Mouse (Mus musculus): ENCODE measurements around the gene Adam33. TPM values are rescaled to one million over a fixed set of nuclear protein-coding genes. Genes with fewer than 3 reads are reported as not detected.

Gene Adam33
- total and polyA plus RNA-seq, 2 experiments from 2014 or later: 0.85 to 3.1 TPM

DNA sequence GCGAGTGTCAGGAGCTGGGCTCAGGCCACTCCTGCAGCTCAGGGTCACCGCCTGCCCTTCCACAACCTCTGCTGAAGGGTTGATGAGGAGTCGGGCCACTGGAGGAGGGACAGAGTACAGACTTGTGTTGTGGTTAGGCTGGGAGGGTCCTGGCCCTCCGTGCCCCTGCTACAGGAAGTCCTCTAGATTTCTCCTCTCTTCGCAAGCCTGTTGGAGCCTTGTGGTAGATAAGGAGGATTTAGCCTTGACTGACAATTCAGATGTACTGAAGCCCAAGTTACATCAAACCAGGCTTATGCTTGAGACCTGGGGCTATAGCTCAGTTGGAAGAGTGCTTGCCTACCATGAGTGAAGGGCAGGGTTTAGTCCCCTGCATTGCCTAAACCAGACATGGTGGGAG lies 16.9 kb upstream of the Adam33 start:
- Histone ChIP-seq H3K9me3 (ENCODE audit: low read length) (no peaks in the 10 kb centered on the region), H3K27ac (ENCODE audit: low read depth, low read length) (no peak overlapping the region), H3K4me3 (ENCODE audit: low read depth, low read length) (no peak overlapping the region), H3K4me2 (ENCODE audit: low read depth) (no peak overlapping the region), H3K27me3 (ENCODE audit: insufficient read depth, low read length) (no peaks in the 10 kb centered on the region), H3K4me1 (ENCODE audit: insufficient read depth) (no peaks in the 10 kb centered on the region), H3K9ac (no peak overlapping the region), H3K36me3 (ENCODE audit: insufficient read depth) (no peaks in the 10 kb centered on the region)
- DNase-seq (no peak), ATAC-seq (no peak)
- 87% methylated on average over 5 of the region's 5 CpGs for WGBS
- TF ChIP-seq CTCF (IDR thresholded peaks at IDR 0.05; ENCODE audit: low read depth): no peak

DNA sequence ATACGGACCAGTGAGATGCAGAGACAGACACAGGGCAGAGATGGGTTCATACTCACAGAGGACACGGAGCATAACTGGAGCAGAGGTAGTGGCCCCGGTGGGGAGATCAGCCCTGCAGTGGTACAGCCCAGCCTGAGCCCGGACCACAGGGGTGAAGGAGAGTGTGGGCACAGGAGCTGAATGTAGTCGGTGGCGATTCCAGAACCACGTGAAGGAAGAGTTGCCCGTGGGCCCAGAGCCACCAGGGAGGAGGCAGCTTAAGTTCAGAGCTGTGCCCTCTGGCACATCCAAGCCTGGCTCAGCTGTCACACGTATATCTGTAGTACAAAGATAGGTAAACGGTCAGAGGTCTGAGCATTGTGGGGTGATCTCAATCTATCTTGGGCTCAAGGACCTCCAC lies 8.9 kb upstream of the Adam33 start:
- Histone ChIP-seq H3K36me3 (ENCODE audit: insufficient read depth) (no peaks in the 10 kb centered on the region), H3K27ac (ENCODE audit: low read depth, low read length) (no peak overlapping the region), H3K27me3 (ENCODE audit: insufficient read depth, low read length) (no peaks in the 10 kb centered on the region; the same call in 1 of the 2 replicates), H3K9me3 (ENCODE audit: low read length) (no peaks in the 10 kb centered on the region), H3K4me3 (ENCODE audit: low read depth, low read length) (no peak overlapping the region), H3K4me2 (ENCODE audit: low read depth) (no peak overlapping the region), H3K4me1 (ENCODE audit: insufficient read depth) (no peaks in the 10 kb centered on the region), H3K9ac (no peak overlapping the region)
- TF ChIP-seq CTCF (IDR thresholded peaks at IDR 0.05; ENCODE audit: low read depth): no peak
- DNase-seq (no peak), ATAC-seq (no peak)
- 82% methylated on average over 10 of the region's 10 CpGs for WGBS

DNA sequence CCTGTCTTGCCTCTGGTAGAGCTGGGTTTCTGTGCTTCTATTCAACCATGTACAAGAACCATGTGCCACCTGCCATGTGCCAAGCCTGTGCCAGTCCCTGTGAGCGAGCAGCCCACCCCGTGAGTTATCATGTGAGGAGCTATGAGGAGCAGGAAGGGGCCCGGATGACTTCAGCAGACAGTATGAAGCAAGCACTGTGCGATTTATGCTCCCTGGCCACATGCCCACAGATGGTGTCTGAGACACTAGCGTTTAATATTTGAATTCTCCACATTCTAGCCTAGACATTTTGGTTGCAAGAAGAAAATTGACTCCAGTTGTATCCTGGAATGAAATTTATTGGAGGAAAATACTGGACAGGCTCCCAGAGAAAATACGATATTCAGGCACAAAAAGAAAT lies 3.9 kb upstream of the Adam33 start:
- H3K9ac ChIP-seq: no peak overlapping the region
- no peak overlapping the region for H3K27ac ChIP-seq (ENCODE audit: low read depth, low read length)
- TF ChIP-seq CTCF (IDR thresholded peaks at IDR 0.05; ENCODE audit: low read depth): no peak
- peaks cover 6% of the 10 kb centered on the region; the same call in 1 of the 2 replicates for H3K27me3 ChIP-seq (ENCODE audit: insufficient read depth, low read length)
- H3K36me3 ChIP-seq (ENCODE audit: insufficient read depth): no peaks in the 10 kb centered on the region
- no peak overlapping the region for H3K4me2 ChIP-seq (ENCODE audit: low read depth)
- no peaks in the 10 kb centered on the region for H3K9me3 ChIP-seq (ENCODE audit: low read length)
- ATAC-seq (no peak), DNase-seq (peak; percentile 8)
- no peaks in the 10 kb centered on the region for H3K4me1 ChIP-seq (ENCODE audit: insufficient read depth)
- no peak overlapping the region for H3K4me3 ChIP-seq (ENCODE audit: low read depth, low read length)
- 69% methylated on average over 6 of the region's 6 CpGs for WGBS

DNA sequence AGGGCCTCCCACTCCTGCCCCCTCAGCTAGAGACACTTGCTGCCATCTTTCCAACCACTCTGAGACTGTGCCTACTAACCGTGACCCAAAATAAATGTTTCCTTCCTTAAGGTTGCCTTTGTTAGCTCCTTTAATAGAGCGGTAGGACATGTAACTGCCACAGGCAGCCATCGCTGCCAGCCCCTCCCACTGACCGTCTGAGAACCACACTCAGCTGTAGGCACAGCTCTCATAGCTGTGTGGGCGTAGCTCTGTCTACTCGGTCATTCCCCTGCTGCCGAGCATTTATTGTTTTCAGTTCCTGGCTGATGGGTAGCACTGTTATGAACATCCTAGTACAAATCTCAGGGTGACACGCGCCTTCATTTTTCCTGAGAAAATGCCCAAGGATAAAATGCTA lies 2.7 kb upstream of the Adam33 start:
- H3K4me2 ChIP-seq (ENCODE audit: low read depth): no peak overlapping the region
- H3K27me3 ChIP-seq (ENCODE audit: insufficient read depth, low read length): peaks cover 6% of the 10 kb centered on the region; the same call in 1 of the 2 replicates
- H3K36me3 ChIP-seq (ENCODE audit: insufficient read depth): no peaks in the 10 kb centered on the region
- ATAC-seq: no peak
- H3K9me3 ChIP-seq (ENCODE audit: low read length): no peaks in the 10 kb centered on the region
- no peak overlapping the region for H3K4me3 ChIP-seq (ENCODE audit: low read depth, low read length)
- TF ChIP-seq CTCF (IDR thresholded peaks at IDR 0.05; ENCODE audit: low read depth): no peak
- 72% methylated on average over 9 of the region's 9 CpGs for WGBS
- H3K27ac ChIP-seq (ENCODE audit: low read depth, low read length): no peak overlapping the region
- H3K9ac ChIP-seq: no peak overlapping the region
- no peak for DNase-seq
- H3K4me1 ChIP-seq (ENCODE audit: insufficient read depth): no peaks in the 10 kb centered on the region

DNA sequence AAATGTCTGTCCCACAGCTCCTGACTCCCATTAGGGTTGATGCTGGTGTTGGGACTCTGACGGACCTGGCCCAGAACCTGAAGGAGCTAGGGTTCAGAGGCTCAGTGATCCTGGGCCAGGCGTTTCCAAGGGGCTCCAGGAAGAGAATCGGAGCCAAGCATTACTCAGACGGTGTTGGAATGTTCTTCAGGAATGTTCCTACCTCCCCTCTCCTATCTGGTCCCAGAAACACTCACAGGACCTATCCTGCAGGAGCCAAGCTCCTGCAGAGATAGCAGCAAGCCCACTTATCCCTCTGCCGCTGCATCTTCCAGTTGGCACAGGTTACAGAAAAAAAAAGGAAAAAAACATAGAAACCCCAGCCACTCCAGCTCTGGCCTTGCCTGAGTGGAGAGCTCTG lies 2.0 kb downstream of the Adam33 start:
- 77% methylated on average over 5 of the region's 5 CpGs for WGBS
- peaks cover 8% of the 10 kb centered on the region; the same call in 1 of the 2 replicates for H3K27me3 ChIP-seq (ENCODE audit: insufficient read depth, low read length)
- no peaks in the 10 kb centered on the region for H3K4me1 ChIP-seq (ENCODE audit: insufficient read depth)
- H3K9ac ChIP-seq: no peak overlapping the region
- no peaks in the 10 kb centered on the region for H3K9me3 ChIP-seq (ENCODE audit: low read length)
- no peak for DNase-seq
- H3K4me3 ChIP-seq (ENCODE audit: low read depth, low read length): no peak overlapping the region
- ATAC-seq: no peak
- TF ChIP-seq CTCF (IDR thresholded peaks at IDR 0.05; ENCODE audit: low read depth): no peak
- H3K36me3 ChIP-seq (ENCODE audit: insufficient read depth): no peaks in the 10 kb centered on the region
- no peak overlapping the region for H3K4me2 ChIP-seq (ENCODE audit: low read depth)
- H3K27ac ChIP-seq (ENCODE audit: low read depth, low read length): no peak overlapping the region

DNA sequence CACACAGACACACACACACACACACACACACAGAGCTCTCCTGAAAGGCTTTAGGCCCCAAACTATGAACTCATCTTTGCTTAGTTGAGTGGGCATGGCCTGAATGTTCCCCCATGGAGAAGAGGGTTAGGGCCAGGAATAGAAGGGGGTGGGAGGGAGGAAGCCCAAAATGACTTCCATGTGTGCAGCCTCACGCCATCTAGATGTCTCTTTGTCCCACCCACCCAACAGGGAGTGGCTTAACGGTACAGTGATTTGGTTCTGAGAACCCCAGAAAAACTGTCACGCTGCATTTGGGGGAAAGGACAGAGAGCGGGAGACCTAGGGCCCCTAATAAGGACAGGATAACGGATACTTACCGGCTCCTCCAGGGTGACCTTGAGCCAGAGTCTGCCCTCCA lies 2.8 kb downstream of the Adam33 start:
- Histone ChIP-seq H3K9me3 (ENCODE audit: low read length) (no peaks in the 10 kb centered on the region), H3K36me3 (ENCODE audit: insufficient read depth) (no peaks in the 10 kb centered on the region), H3K4me1 (ENCODE audit: insufficient read depth) (no peaks in the 10 kb centered on the region), H3K9ac (no peak overlapping the region), H3K27ac (ENCODE audit: low read depth, low read length) (no peak overlapping the region), H3K4me2 (ENCODE audit: low read depth) (no peak overlapping the region), H3K4me3 (ENCODE audit: low read depth, low read length) (no peak overlapping the region), H3K27me3 (ENCODE audit: insufficient read depth, low read length) (peaks cover 15% of the 10 kb centered on the region)
- WGBS: 76% methylated on average over 6 of the region's 6 CpGs
- no peak for TF ChIP-seq CTCF (IDR thresholded peaks at IDR 0.05; ENCODE audit: low read depth)
- DNase-seq (no peak), ATAC-seq (no peak)

DNA sequence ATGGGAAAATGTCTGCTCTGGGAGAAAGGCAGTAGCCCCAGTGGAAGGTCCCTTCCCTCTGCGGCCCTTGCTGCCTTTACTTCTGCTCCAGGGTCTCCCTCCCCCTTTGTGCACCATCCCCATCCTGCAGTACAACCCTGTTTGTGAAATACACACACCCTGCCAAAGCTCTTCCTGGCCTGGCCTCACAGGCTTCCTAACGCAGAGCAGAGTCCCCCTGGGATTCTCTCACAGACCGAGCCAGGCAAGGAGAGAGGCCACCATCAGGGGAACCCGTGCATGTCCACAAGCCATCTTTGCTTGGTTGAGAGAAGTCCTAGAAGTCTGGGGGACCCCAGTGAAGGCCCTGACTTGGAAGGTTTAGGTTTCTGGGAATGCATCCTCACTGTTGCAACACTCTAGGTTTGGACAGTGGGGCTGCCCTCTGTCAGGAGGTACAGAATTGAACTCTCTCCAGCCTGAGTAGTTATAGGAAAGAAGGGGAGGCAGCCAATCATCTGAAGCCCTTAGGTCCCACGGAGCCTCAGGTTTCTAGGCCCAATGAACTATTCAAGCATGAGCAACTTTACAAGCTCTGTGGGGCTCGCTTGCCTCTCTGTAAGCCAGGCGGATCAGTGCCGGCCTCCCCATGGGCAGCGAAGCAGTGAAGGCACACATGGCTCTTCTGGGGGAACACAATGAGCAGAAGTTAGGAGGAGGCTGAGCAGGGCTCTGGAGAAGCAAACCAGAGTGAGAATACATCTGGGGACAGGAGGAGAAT lies 3.7 kb downstream of the Adam33 start:
- H3K36me3 ChIP-seq (ENCODE audit: insufficient read depth): no peaks in the 10 kb centered on the region
- 67% methylated on average over 9 of the region's 9 CpGs for WGBS
- no peaks in the 10 kb centered on the region for H3K9me3 ChIP-seq (ENCODE audit: low read length)
- TF ChIP-seq CTCF (IDR thresholded peaks at IDR 0.05; ENCODE audit: low read depth): no peak
- no peak overlapping the region for H3K9ac ChIP-seq
- H3K27ac ChIP-seq (ENCODE audit: low read depth, low read length): no peak overlapping the region
- peaks cover 23% of the 10 kb centered on the region for H3K27me3 ChIP-seq (ENCODE audit: insufficient read depth, low read length)
- H3K4me2 ChIP-seq (ENCODE audit: low read depth): no peak overlapping the region
- ATAC-seq (no peak), DNase-seq (no peak)
- no peak overlapping the region for H3K4me3 ChIP-seq (ENCODE audit: low read depth, low read length)
- H3K4me1 ChIP-seq (ENCODE audit: insufficient read depth): no peaks in the 10 kb centered on the region

Measured in forebrain, postnatal 0 days (tissue).